Mouse (Mus musculus): ENCODE measurements around the gene Sectm1b. TPM values are rescaled to one million over a fixed set of nuclear protein-coding genes. Genes with fewer than 3 reads are reported as not detected.
"Not testable (repeated sequence)": the region's sequence is repeated elsewhere in the genome, so short reads cannot be mapped to it uniquely, and the experiment has no call there.

Gene Sectm1b
- total RNA-seq, 2 experiments from 2014 or later: not detected

DNA sequence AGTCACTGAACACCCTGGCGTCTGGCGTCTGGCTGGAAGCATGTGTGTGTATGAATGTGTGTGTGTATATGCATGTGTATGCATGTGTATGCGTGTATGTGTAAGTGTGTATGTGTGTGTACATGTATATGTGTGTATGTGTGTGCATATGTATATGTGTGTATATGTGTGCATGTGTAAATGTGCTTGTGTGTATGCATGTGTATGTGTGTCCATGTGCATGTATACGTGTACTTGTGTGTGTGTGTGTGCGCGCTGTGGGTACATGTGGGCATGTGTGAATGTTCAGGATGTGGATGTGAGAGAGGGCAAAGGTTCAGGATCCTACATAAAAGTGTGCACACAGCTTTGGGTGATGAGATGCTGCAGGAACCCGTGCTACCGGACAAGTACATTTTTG, 17.0 kb upstream of the Sectm1b start:
- intact Hi-C loops (cut with DNase I): no loop called here

DNA sequence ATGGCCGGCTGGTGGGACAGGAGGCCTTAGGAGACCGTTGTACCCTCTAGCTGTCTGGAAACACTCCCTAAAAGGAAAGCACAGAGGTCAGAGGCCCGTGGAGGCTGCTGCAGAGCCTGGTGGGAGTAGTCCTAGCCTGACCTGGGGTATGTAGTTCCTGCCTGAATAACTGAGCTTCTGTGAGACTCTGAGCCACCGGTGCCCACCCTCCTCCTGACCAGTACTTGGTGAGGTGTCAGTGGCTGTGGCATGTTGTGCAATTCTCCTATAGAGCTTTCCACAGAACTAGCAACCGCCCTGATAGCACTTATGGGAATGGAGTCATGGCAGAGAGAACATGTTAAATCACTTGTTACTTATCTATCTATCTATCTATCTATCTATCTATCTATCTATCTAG, 12.3 kb upstream of the Sectm1b start:
- no peak for DNase-seq (ENCODE audit: low spot score)
- intact Hi-C loops (cut with DNase I): no loop called here

More for the DNA sequence above, 17.0 kb upstream of the Sectm1b start:
- DNase-seq (ENCODE audit: low spot score): no peak

DNA sequence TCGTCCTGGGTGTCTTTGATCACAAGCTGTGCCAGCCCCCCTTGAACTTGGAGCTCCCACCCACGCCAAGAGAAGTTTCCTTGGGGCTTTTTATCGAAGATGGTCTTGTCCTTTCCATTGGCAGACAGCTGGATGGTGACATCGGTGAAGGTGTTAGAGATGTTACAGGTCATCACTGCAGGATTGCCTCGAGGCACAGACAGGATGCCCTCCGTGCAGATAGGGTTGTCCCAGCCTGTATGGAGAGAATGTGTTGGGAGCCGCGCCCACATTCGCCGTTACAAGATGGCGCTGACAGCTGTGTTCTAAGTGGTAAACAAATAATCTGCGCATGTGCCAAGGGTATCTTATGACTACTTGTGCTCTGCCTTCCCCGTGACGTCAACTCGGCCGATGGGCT, 6.3 kb upstream of the Sectm1b start:
- DNase-seq (ENCODE audit: low spot score); intact Hi-C loops (cut with DNase I): not testable (repeated sequence)

DNA sequence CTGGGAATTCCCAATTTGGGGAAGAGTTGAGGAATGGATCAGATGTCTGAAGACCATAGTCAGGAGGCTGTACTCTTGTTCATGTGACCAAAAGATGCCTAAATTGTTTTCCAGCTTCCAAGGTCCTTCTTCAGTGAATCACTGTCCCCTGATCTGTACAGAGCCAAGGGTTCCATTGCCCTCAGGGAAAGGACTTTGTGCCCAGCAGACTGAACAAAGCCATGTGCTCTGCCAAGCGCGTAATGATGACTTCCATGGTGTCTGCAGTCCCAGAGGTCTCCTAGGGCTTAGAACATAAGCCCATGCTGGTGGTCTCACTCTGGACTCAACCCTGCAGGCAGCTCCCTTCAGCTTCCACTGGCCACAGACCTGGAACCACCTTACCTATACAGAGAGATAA, 4.5 kb upstream of the Sectm1b start:
- DNase-seq (ENCODE audit: low spot score): no peak
- intact Hi-C loops (cut with DNase I): no loop called here

DNA sequence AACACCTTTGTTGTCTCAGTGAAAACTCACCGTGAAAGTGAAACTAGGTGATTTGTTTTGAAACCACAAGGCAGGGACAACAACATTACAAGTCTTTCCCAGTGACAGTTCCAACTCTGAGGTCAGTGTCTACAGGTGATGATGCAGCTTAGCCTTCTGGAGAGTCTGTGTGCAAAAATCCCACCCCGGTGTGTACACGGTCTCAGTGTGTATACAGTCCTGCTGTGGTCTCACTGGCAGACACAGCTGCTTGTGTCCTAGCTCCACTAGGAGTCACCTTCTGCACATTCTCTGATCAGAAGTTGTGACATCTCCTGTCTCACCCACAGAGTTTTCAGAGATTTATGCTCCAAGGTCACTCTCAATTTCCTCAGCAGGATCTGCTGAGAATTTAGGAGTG, 828 bp upstream of the Sectm1b start:
- DNase-seq (ENCODE audit: low spot score): no peak
- intact Hi-C loops (cut with DNase I): loop anchor here (5.0 kb wide), 2 partner anchors 58 to 138 kb away; partner anchors contain the start of genes Hexdc and Ogfod3

DNA sequence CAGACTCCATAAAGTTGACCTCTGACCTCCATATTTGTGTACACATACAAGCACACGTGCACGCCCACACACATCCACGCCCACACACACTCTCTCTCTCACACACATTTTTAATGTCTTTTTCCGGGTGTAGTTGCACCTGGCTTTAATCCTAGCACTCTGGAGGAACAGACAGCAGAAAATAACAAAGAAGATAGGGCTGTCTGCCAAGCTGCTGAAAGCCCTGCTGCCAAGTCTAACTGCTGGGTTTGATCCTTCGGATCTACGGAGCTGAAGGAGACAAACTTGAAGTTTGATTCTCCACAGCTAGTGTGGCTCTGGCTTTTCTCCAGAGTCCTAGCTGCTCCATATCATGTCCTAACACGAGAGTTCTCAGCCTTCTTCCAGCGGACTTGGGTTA, 1.8 kb downstream of the Sectm1b start:
- DNase-seq (ENCODE audit: low spot score): no peak
- intact Hi-C loops (cut with DNase I): loop anchor here (5.0 kb wide), 2 partner anchors 61 to 141 kb away; partner anchors contain the start of genes Hexdc and Ogfod3

DNA sequence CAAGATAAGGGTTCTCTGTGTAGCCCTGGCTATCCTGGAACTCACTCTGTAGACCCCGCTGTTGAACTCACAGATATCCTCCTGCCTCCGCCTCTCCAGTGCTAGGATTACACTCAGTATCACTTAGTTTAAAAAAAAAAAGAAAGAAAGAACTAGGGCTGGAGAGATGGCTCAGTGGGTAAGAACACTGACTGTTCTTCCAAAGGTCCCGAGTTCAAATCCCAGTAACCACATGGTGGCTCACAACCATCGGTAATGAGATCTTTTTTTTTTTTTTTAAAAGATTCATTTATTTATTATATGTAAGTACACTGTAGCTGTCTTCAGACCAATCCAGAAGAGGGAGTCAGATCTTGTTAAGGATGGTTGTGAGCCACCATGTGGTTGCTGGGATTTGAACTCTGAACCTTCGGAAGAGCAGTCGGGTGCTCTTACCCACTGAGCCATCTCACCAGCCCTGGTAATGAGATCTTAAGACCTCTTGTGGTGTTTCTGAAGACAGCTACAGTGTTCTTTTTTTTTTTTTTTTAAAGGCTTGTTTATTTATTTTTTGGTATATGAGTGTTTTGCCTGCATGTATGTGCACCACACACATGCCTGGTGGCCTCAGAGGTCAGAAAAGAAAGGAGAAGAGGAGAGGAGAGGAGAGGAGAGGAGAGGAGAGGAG, 2.8 kb downstream of the Sectm1b start:
- DNase-seq (ENCODE audit: low spot score): not testable (repeated sequence)
- intact Hi-C loops (cut with DNase I): loop anchor here (5.0 kb wide), 2 partner anchors 62 to 142 kb away; partner anchors contain the start of genes Hexdc and Ogfod3

DNA sequence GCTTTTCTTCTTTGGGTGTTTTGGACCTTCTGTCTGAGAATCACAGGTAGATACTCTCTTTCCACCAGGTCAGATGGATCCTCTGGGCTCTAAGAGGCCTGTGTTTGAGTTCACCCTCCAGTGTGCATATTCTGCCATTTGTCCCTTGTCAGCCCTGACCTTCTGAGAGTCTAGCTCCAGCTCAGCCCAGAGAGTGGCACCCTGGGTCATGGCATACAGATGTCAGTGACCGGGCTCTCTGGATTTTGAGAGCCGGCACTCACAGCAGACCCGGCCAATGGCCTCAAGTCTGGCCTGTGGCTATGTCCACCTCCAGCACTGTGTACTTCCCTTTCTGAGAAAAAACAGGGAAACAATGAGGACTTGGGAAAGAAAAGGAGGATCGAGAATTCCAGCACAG, 3.9 kb downstream of the Sectm1b start:
- intact Hi-C loops (cut with DNase I): no loop called here
- no peak for DNase-seq (ENCODE audit: low spot score)

DNA sequence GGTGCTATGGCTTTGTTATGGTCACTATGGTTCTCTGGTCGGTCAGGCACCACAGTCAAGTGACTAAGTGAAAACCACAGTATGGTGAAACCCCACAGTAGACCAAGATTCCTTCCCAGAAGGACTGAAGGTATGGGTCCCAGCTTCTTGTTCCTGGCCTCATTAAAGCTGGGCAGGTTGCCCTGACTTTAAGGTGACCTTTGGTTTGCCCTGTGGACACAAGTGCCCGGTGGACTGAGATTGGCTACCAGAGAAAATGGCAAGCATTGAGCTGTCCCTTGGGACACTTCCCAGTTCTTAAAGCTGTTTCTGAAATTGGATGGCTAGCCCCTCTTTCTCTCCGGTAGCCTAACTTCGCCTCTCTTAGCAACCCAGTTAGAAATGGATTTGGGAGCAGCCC, 4.4 kb downstream of the Sectm1b start:
- no peak for DNase-seq (ENCODE audit: low spot score)
- intact Hi-C loops (cut with DNase I): no loop called here

DNA sequence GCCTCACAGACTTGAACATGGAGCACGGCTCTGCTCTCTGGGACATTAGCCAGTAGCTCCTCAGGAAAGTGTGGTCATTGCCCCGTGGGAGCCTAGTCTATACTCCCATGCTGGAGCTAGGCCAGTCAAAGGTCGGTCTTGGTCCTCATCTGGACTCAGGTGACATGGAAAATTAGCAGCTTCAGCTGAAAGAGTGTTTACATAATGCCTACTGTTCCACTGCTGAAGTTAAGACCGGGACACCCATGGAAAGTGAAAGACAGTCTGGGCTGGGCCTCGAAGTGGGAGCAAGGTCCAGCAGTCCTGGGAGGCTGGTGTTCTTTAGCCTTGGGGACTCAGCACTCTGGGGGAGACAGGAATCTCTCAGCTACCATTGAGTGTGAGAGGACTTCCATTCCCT, 5.2 kb downstream of the Sectm1b start:
- intact Hi-C loops (cut with DNase I): no loop called here
- no peak for DNase-seq (ENCODE audit: low spot score)

DNA sequence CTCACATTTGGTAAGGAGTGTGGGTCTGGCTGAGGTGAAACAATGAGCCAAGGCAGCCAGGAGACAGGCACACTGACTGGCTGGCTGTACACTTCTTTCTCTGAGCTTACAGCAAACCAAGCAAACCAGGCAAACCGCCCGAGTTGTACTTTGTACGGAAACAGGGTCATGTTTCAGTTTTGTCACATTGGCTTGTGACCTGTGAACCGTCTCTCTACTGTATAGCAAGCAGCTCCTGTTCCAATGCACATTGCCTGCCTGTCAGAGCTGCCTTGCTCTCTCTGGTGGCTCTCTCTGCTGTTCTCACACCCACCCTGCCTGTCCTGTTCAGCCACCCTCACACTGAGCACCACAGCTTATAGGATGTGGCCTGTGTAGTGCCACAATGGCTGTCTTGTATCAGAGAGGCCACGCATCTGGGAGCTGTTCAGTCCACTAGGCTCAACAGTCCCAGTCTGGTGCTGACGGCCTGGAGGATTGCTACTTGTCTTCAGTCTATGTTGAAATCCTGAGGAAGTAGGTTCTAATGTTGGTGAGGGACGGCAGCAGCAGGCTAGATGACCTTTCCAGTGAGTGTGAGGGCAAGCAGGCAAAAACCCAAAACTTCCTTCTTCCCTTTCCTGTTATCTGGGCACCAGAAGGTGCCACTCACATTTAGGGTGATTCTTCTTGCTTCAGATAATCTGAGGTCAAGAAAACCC, 6.7 kb downstream of the Sectm1b start:
- intact Hi-C loops (cut with DNase I): no loop called here
- no peak for DNase-seq (ENCODE audit: low spot score)

DNA sequence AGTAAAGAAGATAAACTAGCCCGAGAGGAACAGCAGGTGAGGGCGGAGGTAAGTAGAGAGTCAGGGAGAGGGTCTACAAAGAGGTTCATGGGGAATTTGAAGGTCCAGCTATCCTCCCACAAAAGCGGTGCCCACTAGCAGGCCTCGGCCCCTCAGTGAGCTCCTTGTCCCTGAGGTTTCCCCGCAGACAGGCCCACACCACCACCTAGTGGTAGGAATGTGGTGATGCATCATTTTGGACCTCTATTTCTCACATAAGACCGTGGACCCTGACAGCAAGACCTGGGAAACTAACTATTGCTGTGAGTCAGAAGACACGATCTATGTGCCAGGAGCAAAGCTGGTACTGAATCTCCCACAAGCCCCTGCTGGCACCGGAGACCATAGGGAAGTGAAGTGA, 9.8 kb downstream of the Sectm1b start:
- peak; percentile 42 for DNase-seq (ENCODE audit: low spot score)
- intact Hi-C loops (cut with DNase I): no loop called here

DNA sequence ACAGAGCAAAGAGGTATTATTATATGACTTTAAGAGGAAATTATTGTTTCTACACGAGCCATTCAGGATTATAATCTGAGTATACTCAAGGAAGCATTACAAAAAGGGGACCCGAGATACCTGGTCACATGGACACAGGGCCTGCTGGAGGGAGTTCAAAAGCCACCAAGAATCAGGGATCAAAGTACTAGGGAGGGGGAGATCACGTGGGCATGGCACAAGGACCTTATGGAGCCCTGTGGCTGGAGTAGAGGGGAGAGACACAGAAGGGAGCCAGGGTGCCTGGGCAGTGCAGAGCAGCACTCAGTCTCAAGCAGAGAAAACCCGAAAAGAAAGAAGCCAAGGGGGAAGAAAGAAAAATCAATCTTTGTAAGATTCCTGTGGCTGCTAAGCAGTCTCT, 11.0 kb downstream of the Sectm1b start:
- DNase-seq (ENCODE audit: low spot score): no peak
- intact Hi-C loops (cut with DNase I): no loop called here

DNA sequence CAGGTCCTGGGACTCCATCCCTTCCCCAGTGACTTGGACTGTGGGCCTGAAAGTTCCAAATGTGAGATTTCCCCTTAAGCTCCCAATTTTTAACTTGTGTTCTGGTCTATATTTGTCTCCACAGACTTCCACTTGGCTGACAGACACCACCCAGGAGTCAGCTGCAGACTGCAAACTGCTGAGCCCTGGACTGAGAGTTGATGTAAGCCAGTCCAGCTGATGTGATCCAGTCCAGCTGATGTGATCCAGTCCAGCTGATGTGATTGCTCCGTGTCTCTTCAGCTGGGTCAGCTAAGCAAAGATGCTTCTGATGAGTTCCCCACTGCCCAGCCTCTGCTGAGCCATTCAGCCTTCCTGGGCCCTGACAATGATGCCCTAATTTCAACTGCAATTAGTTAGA, 11.6 kb downstream of the Sectm1b start:
- intact Hi-C loops (cut with DNase I): no loop called here
- DNase-seq (ENCODE audit: low spot score): no peak

DNA sequence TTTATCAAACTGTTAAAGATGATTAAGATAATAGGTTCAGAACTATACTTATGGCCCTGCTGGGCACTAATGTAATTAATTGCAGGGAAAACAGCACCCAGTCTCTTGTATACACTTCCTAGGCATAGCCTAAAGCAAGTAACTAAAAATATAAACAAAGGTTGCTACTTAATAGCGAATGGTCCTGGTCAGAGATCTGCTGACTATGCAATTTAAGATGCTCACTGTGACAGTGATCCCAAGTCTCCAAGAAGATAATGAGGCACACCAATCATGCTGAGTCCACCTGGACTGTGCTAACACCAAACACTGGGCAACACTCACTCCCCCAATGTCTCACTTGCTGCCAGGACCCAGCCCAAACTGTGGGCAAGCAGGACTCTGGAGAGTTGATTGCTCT, 13.5 kb downstream of the Sectm1b start:
- intact Hi-C loops (cut with DNase I): no loop called here
- no peak for DNase-seq (ENCODE audit: low spot score)

DNA sequence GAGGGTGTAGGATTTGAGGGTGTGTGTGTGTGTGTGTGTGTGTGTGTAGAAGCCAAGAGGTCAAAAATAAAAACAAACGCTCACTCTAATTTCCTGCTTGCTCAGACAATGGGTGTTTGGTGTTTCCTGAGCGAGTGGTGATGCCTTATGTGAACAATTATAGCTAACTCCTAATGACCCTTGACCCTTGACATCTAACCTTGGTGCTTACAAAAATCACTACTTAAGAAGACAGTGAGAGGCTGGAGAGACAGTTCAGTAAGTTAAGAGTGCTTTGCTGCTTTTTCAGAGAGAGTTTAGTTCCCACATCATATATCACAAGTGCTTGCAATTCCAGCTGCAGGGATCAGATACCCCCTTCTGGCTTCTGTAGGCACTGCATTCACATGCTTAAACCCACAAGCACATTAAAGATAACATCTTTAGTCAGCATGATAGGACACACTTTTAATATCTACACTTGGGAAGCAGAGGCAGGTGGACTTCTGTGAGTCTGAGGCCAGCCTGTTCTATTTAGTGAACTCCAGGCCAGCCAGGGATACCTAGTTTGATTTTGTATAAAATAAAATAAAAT, 15.5 kb downstream of the Sectm1b start:
- intact Hi-C loops (cut with DNase I): no loop called here
- no peak for DNase-seq (ENCODE audit: low spot score)

DNA sequence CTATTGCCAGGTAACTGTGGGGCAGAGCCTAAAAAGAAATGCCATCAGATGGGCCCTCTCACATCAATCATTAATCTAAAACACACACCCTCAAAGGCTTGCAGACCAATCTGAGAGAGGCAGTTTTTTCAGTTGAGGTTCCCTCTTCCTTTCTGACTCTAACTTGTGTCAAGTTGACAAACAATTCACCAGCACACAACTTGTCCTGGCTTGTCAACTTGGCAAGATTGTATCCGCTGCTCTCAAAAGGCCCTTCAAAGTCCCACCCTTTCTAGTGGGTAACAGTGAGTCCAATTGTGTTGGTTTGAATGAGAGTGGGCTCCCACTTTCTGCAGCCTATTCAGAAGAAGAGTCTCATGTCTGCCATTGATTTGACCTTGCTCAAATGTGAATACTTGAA, 18.1 kb downstream of the Sectm1b start:
- intact Hi-C loops (cut with DNase I): no loop called here

DNA sequence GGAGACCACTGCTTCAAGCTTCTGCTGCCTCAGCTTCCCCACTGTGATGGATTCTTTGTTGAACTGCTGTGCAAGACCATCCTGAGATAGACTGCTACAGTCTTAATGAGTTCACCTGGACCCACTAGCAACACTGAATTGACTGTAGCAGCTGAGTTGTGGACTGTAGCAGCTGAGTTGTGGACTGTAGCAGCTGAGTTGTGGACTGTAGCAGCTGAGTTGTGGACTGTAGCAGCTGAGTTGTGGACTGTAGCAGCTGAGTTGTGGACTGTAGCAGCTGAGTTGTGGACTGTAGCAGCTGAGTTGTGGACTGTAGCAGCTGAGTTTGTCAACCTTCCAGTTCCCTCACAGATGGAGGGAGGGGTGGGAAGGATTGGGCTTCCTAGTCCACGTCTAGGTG, 20.3 kb downstream of the Sectm1b start:
- DNase-seq (ENCODE audit: low spot score): not testable (repeated sequence)
- intact Hi-C loops (cut with DNase I): loop anchor here (5.0 kb wide), 1 partner anchor 321 kb away; the partner anchor contains the start of gene Rac3

More for the DNA sequence above, 18.1 kb downstream of the Sectm1b start:
- no peak for DNase-seq (ENCODE audit: low spot score)

DNA sequence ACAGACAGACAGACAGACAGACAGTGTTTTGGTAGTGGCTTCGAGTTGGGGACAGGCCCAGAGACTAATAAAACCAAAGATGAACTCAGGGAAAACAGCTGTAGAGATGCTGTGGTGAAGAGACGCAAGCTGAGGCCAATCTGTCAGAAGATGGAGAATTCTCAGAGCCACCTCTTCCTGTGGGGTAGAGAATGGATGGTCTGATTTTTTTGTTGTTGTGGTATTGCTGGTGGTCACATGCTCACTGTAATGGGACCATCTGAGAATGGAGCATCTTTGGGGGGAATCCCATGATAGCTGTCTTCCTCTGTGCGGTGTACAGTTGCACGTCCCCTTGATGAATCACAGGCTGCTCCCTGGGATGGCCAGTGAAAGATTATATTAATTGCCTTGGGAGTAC, 20.9 kb downstream of the Sectm1b start:
- intact Hi-C loops (cut with DNase I): loop anchor here (5.0 kb wide), 1 partner anchor 320 kb away; the partner anchor contains the start of gene Rac3
- DNase-seq (ENCODE audit: low spot score): no peak

DNA sequence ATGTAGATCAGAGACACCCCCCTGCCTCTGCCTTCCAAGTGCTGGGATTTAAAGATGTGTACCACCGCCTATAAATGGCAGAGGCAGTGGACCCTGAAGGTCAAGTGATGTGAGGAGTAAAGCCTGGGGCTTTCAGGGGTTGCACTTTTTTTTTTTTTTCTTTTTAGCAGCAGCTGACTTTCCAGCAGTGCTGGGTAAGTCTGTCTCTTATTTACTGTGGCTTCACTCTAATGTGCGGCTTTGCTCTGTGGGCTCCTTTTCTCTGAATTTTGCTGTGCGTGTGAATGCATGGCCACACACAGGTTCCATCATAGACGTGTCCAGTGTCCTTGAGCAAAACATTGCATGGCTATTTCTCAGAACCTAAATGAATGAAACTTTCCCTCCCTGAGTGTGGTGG, 21.7 kb downstream of the Sectm1b start:
- intact Hi-C loops (cut with DNase I): loop anchor here (1.0 to 5.0 kb wide), 2 partner anchors 136 to 319 kb away; partner anchors contain the start of gene Rac3
- DNase-seq (ENCODE audit: low spot score): no peak

DNA sequence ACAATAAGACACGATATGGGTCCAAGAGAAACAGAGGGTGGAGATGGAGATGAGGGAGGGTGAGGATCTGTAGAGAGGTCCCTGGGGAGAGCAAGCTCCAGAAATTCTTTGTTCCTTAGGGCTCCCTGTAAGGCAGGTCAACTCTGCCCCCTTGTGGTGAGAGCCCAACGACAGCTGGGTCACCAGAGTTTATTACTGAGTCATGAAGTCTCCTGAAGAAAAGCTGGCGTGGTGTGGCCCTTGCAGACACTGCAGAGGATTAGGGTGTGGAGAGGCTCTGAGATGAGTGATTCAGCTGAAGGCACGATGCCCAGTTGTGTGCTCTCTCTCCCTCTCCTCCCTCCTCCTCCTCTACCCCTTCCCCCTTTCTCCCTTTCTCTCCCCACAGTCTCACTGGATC, 22.2 kb downstream of the Sectm1b start:
- intact Hi-C loops (cut with DNase I): loop anchor here (1.0 to 5.0 kb wide), 2 partner anchors 136 to 319 kb away; partner anchors contain the start of gene Rac3
- peak; percentile 46 for DNase-seq (ENCODE audit: low spot score)
